Mouse (Mus musculus) C2C12 (cell line): ENCODE data around the gene Pnrc2.

ENCODE experiments used
- CTCF ChIP-seq: IDR thresholded peaks from one replicate; pipeline ENCODE4 v1.5.1; 2011; ENCODE audit not compliant: control insufficient read depth, insufficient read depth, insufficient read length
- FOSL1 ChIP-seq: IDR thresholded peaks from one replicate; pipeline ENCODE4 v1.8.0; 2011; ENCODE audit warnings: mild to moderate bottlenecking, low read length; ENCODE audit not compliant: poor library complexity, insufficient read depth, severe bottlenecking
- MAX ChIP-seq: IDR thresholded peaks from one replicate; pipeline ENCODE4 v1.6.1; 2011; ENCODE audit warnings: mild to moderate bottlenecking, control low read depth
- MYOD1 ChIP-seq: IDR thresholded peaks from one replicate; pipeline ENCODE4 v1.6.1; 2011; ENCODE audit warnings: low read depth; ENCODE audit not compliant: control insufficient read depth, insufficient read length
- MYOG ChIP-seq: IDR thresholded peaks from one replicate; pipeline ENCODE4 v1.6.1; 2011; ENCODE audit not compliant: control insufficient read depth, insufficient read length; ENCODE audit errors: extremely low read depth
- USF1 ChIP-seq: IDR thresholded peaks from one replicate; pipeline ENCODE4 v1.6.1; 2011; ENCODE audit warnings: low read depth, mild to moderate bottlenecking, control low read depth, moderate library complexity

DNA sequence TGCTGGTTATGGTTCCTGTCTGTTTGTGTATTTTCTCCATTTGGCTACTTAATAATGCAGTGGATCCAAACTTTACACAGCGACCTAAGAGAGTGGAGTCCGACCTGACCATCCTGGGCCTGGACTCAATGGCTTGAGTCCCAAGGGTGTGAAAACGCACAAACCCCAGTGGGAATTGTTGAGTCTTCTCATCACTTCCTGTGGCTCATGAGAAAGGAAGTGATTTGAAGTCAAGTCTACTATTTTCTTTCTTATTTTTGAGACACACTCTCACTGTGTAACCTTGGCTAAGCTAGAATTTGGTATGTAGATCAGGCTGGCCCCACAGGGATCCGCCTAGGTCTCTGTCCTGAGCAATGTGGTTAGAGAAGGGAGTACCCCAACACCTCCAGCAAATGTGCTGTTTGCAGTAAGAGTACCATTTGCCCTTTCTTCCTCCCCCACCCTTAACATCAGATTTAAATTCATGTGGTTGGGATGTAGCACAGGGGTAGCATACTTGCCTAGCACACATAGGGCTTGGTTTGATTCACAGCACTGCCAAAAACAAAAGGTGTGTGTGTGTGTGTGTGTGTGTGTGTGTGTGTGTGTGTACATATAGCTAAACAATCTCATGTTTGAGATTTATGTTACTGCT lies 29.1 kb upstream of the Pnrc2 start:
- TF ChIP-seq CTCF (no peak), MAX (no peak), USF1 (no peak), MYOD1 (no peak), MYOG (no peak), FOSL1 (no peak)
